Mouse (Mus musculus) midbrain, embryonic 10.5 days (tissue): Measurements from ENCODE around the gene Cited1. TPM values are rescaled to one million over a fixed set of nuclear protein-coding genes. Genes with fewer than 3 reads are reported as not detected.
"Not testable (repeated sequence)": the region's sequence is repeated elsewhere in the genome, so short reads cannot be mapped to it uniquely, and the experiment has no call there.

ENCODE experiments used
- DNase-seq: peaks from one replicate; pipeline ENCODE4 v3.0.0-alpha.2; 2017; ENCODE audit warnings: low spot score
- H3K27ac ChIP-seq: fragments of 300-500 bp; sonication (generic); replicated peaks from 2 replicates; pipeline ENCODE4 v1.5.1; 2016; ENCODE audit warnings: mild to moderate bottlenecking
- H3K27me3 ChIP-seq: fragments of 300-500 bp; sonication (generic); 2 replicates; pipeline ENCODE4 v1.6.1; 2016; ENCODE audit warnings: low read depth, mild to moderate bottlenecking; ENCODE audit not compliant: poor library complexity, severe bottlenecking
- H3K36me3 ChIP-seq: fragments of 300-500 bp; sonication (generic); 2 replicates; pipeline ENCODE4 v1.6.1; 2016; ENCODE audit warnings: mild to moderate bottlenecking, moderate library complexity
- H3K4me1 ChIP-seq: fragments of 300-500 bp; sonication (generic); 2 replicates; pipeline ENCODE4 v1.6.1; 2016
- H3K4me3 ChIP-seq: fragments of 300-500 bp; sonication (generic); 2 replicates; pipeline ENCODE4 v1.5.1; 2016; ENCODE audit warnings: mild to moderate bottlenecking, moderate library complexity
- H3K9me3 ChIP-seq: fragments of 300-500 bp; sonication (generic); replicated peaks from 2 replicates; pipeline ENCODE4 v1.6.1; 2016; ENCODE audit warnings: mild to moderate bottlenecking
- WGBS: fragments of 180-500 bp; shearing (Covaris S2); methylation state at CpG from one replicate; pipeline ENCODE4 v1.1.7; 2016; 5-methylcytosine and 5-hydroxymethylcytosine counted together
- polyA plus RNA-seq: library from polyadenylated mRNA; unstranded; fragments of >200 nt; fragmentation: Nextera tagmentation; extraction: Ambion mirVana; gene quantifications from 2 replicates; pipeline ENCODE4 v1.2.1, GENCODE M21; 2016

The Cited1 gene
- polyA plus RNA-seq = 9.4 and 12.5 TPM in 2 replicates

GRCm38 (mm10) chrX:102251937-102252860 is at the start of gene Cited1:
Cited1 (minus strand) TSS chrX:102252181.
- Histone ChIP-seq H3K27ac (peak within 1 kb of the TSS; percentile 71), H3K9me3 (no peaks in the 10 kb centered on the region; the same call in 1 of the 2 replicates), H3K4me3 (peak within 1 kb of the TSS; percentile 64), H3K27me3 (peaks cover 91% of the 10 kb centered on the region), H3K4me1 (peaks cover 22% of the 10 kb centered on the region), H3K36me3 (no peaks in the 10 kb centered on the region)
- DNase-seq = peak; percentile 79
- 22% methylated on average over 44 of the region's 44 CpGs for WGBS

- Histone ChIP-seq H3K27me3 (peaks cover 97% of the 10 kb centered on the region), H3K4me3 (no peak overlapping the region), H3K36me3 (no peaks in the 10 kb centered on the region), H3K27ac (no peak overlapping the region), H3K9me3 (no peaks in the 10 kb centered on the region), H3K4me1 (no peaks in the 10 kb centered on the region)
- WGBS = 81% methylated on average over 3 of the region's 3 CpGs
- DNase-seq = no peak
Measured at GRCm38 (mm10) chrX:102284889-102285288, 32.9 kb upstream of the Cited1 start.

GRCm38 (mm10) chrX:102262620-102263345 is 10.8 kb upstream of the Cited1 start:
- Histone ChIP-seq H3K4me1 (no peaks in the 10 kb centered on the region), H3K27ac (no peak overlapping the region), H3K36me3 (no peaks in the 10 kb centered on the region), H3K9me3 (no peaks in the 10 kb centered on the region), H3K27me3 (peaks cover 92% of the 10 kb centered on the region), H3K4me3 (no peak overlapping the region)
- DNase-seq = no peak
- 84% methylated on average over 14 of the region's 14 CpGs for WGBS

- no peak overlapping the region for H3K4me3 ChIP-seq
- H3K9me3 ChIP-seq = no peaks in the 10 kb centered on the region
- WGBS = 92% methylated on average over 4 of the region's 4 CpGs
- DNase-seq = no peak
- H3K27ac ChIP-seq = no peak overlapping the region
- peaks cover 81% of the 10 kb centered on the region for H3K27me3 ChIP-seq
- no peaks in the 10 kb centered on the region for H3K36me3 ChIP-seq
- H3K4me1 ChIP-seq = no peaks in the 10 kb centered on the region
Measured at GRCm38 (mm10) chrX:102259772-102260171, 7.8 kb upstream of the Cited1 start.

GRCm38 (mm10) chrX:102253892-102254291 is 1.9 kb upstream of the Cited1 start:
- Histone ChIP-seq H3K4me3 (peak overlapping the region; percentile 27; the same call in 1 of the 2 replicates), H3K4me1 (peaks cover 22% of the 10 kb centered on the region), H3K36me3 (no peaks in the 10 kb centered on the region), H3K27me3 (peaks cover 80% of the 10 kb centered on the region), H3K9me3 (no peaks in the 10 kb centered on the region; the same call in 1 of the 2 replicates), H3K27ac (no peak overlapping the region)
- DNase-seq = peak; percentile 63
- 16% methylated on average over 7 of the region's 7 CpGs for WGBS

- H3K9me3 ChIP-seq = no peaks in the 10 kb centered on the region; the same call in 1 of the 2 replicates
- DNase-seq = peak; percentile 56
- peaks cover 22% of the 10 kb centered on the region for H3K4me1 ChIP-seq
- H3K36me3 ChIP-seq = no peaks in the 10 kb centered on the region
- peak overlapping the region; percentile 64 for H3K4me3 ChIP-seq
- peaks cover 97% of the 10 kb centered on the region for H3K27me3 ChIP-seq
- 21% methylated on average over 65 of the region's 80 CpGs for WGBS
- peak overlapping the region; percentile 71 for H3K27ac ChIP-seq
Measured at GRCm38 (mm10) chrX:102251221-102251936, 602 bp downstream of the Cited1 start.

GRCm38 (mm10) chrX:102250891-102251170 is 1.1 kb downstream of the Cited1 start:
- H3K27ac ChIP-seq = peak overlapping the region; percentile 71; the same call in 1 of the 2 replicates
- H3K27me3 ChIP-seq = peaks cover 99% of the 10 kb centered on the region
- DNase-seq = peak; percentile 41
- peak overlapping the region; percentile 64 for H3K4me3 ChIP-seq
- peaks cover 22% of the 10 kb centered on the region for H3K4me1 ChIP-seq
- no peaks in the 10 kb centered on the region for H3K36me3 ChIP-seq
- H3K9me3 ChIP-seq = no peaks in the 10 kb centered on the region; the same call in 1 of the 2 replicates
- WGBS = 24% methylated on average over 24 of the region's 24 CpGs

GRCm38 (mm10) chrX:102250150-102250890 is 1.7 kb downstream of the Cited1 start:
- DNase-seq = no peak
- H3K27ac ChIP-seq = no peak overlapping the region
- H3K27me3 ChIP-seq = peaks cover 97% of the 10 kb centered on the region
- no peaks in the 10 kb centered on the region; the same call in 1 of the 2 replicates for H3K9me3 ChIP-seq
- H3K4me3 ChIP-seq = peak overlapping the region; percentile 64
- WGBS = 17% methylated on average over 59 of the region's 68 CpGs
- H3K36me3 ChIP-seq = no peaks in the 10 kb centered on the region
- peaks cover 22% of the 10 kb centered on the region for H3K4me1 ChIP-seq

GRCm38 (mm10) chrX:102244334-102244733 is 7.6 kb downstream of the Cited1 start:
- Histone ChIP-seq H3K27me3 (peaks cover 79% of the 10 kb centered on the region), H3K9me3 (no peaks in the 10 kb centered on the region), H3K4me3 (no peak overlapping the region), H3K36me3 (no peaks in the 10 kb centered on the region), H3K27ac (no peak overlapping the region), H3K4me1 (no peaks in the 10 kb centered on the region)
- WGBS = 63% methylated on average over 2 of the region's 2 CpGs
- DNase-seq = no peak

- WGBS = 21% methylated on average over 1 of the region's 1 CpGs
- Histone ChIP-seq H3K4me1 (no peaks in the 10 kb centered on the region), H3K27me3 (peaks cover 3% of the 10 kb centered on the region; the same call in 1 of the 2 replicates)
Measured at GRCm38 (mm10) chrX:102219126-102219525, 32.9 kb downstream of the Cited1 start.

GRCm38 (mm10) chrX:102215356-102215755 is 36.6 kb downstream of the Cited1 start:
- 41% methylated on average over 9 of the region's 9 CpGs for WGBS
- H3K4me1 ChIP-seq, H3K27me3 ChIP-seq, H3K9me3 ChIP-seq, H3K27ac ChIP-seq, H3K36me3 ChIP-seq, H3K4me3 ChIP-seq: not testable (repeated sequence)
- peak; percentile 34 for DNase-seq

More at GRCm38 (mm10) chrX:102219126-102219525, 32.9 kb downstream of the Cited1 start:
- H3K36me3 ChIP-seq = no peaks in the 10 kb centered on the region
- peak; percentile 32 for DNase-seq
- no peaks in the 10 kb centered on the region for H3K9me3 ChIP-seq
- no peak overlapping the region for H3K4me3 ChIP-seq
- H3K27ac ChIP-seq = no peak overlapping the region
